Mouse (Mus musculus) testis, adult 2 months (tissue): Measurements from ENCODE around the gene Bdkrb2. TPM values are rescaled to one million over a fixed set of nuclear protein-coding genes. Genes with fewer than 3 reads are reported as not detected.

Source experiments
- H3K27ac ChIP-seq: fragments of 200-500 bp; 2 replicates; pipeline ENCODE4 v1.5.1; 2012; ENCODE audit warnings: low read depth, low read length; ENCODE audit not compliant: control insufficient read depth, insufficient read depth
- H3K27me3 ChIP-seq: fragments of 200-500 bp; 2 replicates; pipeline ENCODE4 v1.6.1; 2012; ENCODE audit warnings: mild to moderate bottlenecking, low read length, moderate library complexity; ENCODE audit not compliant: control insufficient read depth, insufficient read depth
- H3K36me3 ChIP-seq: fragments of 200-500 bp; 2 replicates; pipeline ENCODE4 v1.6.1; 2012; ENCODE audit warnings: mild to moderate bottlenecking, low read length; ENCODE audit not compliant: control insufficient read depth, insufficient read depth
- H3K4me1 ChIP-seq: fragments of 200-500 bp; 2 replicates; pipeline ENCODE4 v1.6.1; 2012; ENCODE audit warnings: low read length; ENCODE audit not compliant: control insufficient read depth, insufficient read depth
- H3K4me3 ChIP-seq: fragments of 200-500 bp; 2 replicates; pipeline ENCODE4 v1.5.1; 2012; ENCODE audit warnings: low read depth, mild to moderate bottlenecking, low read length, moderate library complexity, mixed read lengths; ENCODE audit not compliant: control insufficient read depth
- CTCF ChIP-seq: fragments of 200-500 bp; IDR thresholded peaks from 2 replicates; pipeline ENCODE4 v1.5.1; 2012; ENCODE audit warnings: low read depth, mild to moderate bottlenecking, inconsistent platforms, low read length, moderate library complexity; ENCODE audit not compliant: control insufficient read depth, insufficient read depth, insufficient replicate concordance
- POLR2A ChIP-seq: fragments of 200-500 bp; IDR thresholded peaks from 2 replicates; pipeline ENCODE4 v1.6.1; 2012; ENCODE audit warnings: low read depth, mild to moderate bottlenecking, inconsistent platforms, low read length, moderate library complexity; ENCODE audit not compliant: control insufficient read depth
- polyA plus RNA-seq: library from polyadenylated mRNA; depleted of rRNA; stranded (reverse); fragments of >200 nt; gene quantifications from 2 replicates; pipeline ENCODE4 v1.2.3, GENCODE M21; 2012

The Bdkrb2 gene
- polyA plus RNA-seq, 1 experiment: 0.62 TPM

- no peaks in the 10 kb centered on the region for H3K36me3 ChIP-seq
- H3K4me1 ChIP-seq: peaks cover 9% of the 10 kb centered on the region
- no peaks in the 10 kb centered on the region for H3K27me3 ChIP-seq
- H3K27ac ChIP-seq: no peak overlapping the region
- TF ChIP-seq POLR2A (no peak), CTCF (no peak)
- H3K4me3 ChIP-seq: no peak overlapping the region
Observed at GRCm38 (mm10) chr12:105593471-105593870, 30.4 kb downstream of the Bdkrb2 start.

- Histone ChIP-seq H3K36me3 (no peaks in the 10 kb centered on the region), H3K27ac (no peak overlapping the region), H3K27me3 (no peaks in the 10 kb centered on the region), H3K4me1 (no peaks in the 10 kb centered on the region; the same call in 1 of the 2 replicates), H3K4me3 (no peak overlapping the region)
- TF ChIP-seq POLR2A (no peak), CTCF (no peak)
Observed at GRCm38 (mm10) chr12:105597135-105597534, 34.1 kb downstream of the Bdkrb2 start.

DNA sequence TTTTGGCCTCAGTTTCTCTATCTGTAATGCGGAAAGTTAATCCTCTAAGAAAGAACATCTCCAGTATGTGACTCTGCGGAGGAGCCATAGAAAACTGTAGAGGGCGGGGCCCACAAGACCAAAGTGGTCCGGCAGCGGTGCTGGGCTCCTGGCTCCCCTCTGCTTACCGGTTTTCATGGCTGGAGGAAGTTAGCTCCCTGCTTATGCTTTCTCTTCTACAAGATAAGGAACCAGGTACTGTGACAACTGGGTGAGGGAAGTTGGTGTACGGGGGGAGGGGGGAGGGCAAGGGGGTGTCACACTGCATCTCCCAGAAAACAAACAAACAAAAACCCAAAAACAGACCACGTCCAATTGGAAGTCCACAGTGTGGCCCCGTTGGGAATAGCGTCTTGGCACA lies 35.5 kb downstream of the Bdkrb2 start:
- no peaks in the 10 kb centered on the region for H3K27me3 ChIP-seq

GRCm38 (mm10) chr12:105599098-105599497 lies 36.1 kb downstream of the Bdkrb2 start:
- H3K27ac ChIP-seq: no peak overlapping the region
- no peak overlapping the region for H3K4me3 ChIP-seq
- no peaks in the 10 kb centered on the region for H3K27me3 ChIP-seq
- no peaks in the 10 kb centered on the region for H3K4me1 ChIP-seq
- no peak for TF ChIP-seq POLR2A
- no peak for TF ChIP-seq CTCF
- no peaks in the 10 kb centered on the region for H3K36me3 ChIP-seq

More for the DNA sequence above, 35.5 kb downstream of the Bdkrb2 start:
- H3K27ac ChIP-seq: no peak overlapping the region
- H3K36me3 ChIP-seq: no peaks in the 10 kb centered on the region
- TF ChIP-seq POLR2A: no peak
- TF ChIP-seq CTCF: no peak
- no peaks in the 10 kb centered on the region for H3K4me1 ChIP-seq
- H3K4me3 ChIP-seq: no peak overlapping the region

- H3K4me3 ChIP-seq: no peak overlapping the region
- no peaks in the 10 kb centered on the region for H3K27me3 ChIP-seq
- H3K36me3 ChIP-seq: no peaks in the 10 kb centered on the region
- TF ChIP-seq CTCF (no peak), POLR2A (no peak)
- no peaks in the 10 kb centered on the region for H3K4me1 ChIP-seq
- no peak overlapping the region for H3K27ac ChIP-seq
Observed at GRCm38 (mm10) chr12:105601586-105601985, 38.6 kb downstream of the Bdkrb2 start.

DNA sequence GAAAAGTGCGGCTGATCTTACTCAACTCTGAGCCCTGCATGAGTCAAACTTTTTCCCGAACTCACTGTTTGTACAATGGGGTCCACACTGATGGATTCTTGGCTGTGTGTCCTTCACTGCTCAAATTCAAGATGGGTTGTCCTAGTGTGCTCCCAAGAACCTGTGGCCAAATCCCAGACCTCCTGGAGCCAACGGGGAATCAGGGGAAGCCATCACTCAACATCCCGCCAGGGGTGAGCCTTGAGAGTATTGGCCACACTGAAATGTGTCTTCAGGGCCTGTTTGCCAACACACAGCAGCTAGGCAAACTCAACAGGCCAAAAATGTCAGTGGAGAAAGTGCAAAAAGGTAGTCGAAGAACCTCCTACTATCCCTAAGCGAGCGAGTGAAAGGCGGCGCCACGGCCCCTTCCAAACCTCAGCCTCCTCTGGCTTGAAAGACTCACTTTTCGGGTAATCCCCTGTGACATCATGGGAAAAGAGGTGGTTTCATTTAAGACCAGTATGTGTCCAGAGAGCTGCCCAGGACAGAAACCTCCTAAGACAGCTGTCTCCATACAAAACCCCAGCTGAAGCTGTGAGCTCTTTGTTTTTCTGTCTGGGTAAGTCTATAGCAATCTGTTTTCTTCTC lies 39.7 kb downstream of the Bdkrb2 start, which contains the start of gene Bdkrb1:
Gene Bdkrb1, plus strand, starts transcription at position 505 of the 630 bp plus-strand sequence.
- Histone ChIP-seq H3K27me3 (no peaks in the 10 kb centered on the region), H3K27ac (no peak within 1 kb of the TSS), H3K4me1 (no peaks in the 10 kb centered on the region), H3K36me3 (no peaks in the 10 kb centered on the region), H3K4me3 (no peak within 1 kb of the TSS)
- TF ChIP-seq CTCF (no peak), POLR2A (no peak)

- no peaks in the 10 kb centered on the region for H3K4me1 ChIP-seq
- no peaks in the 10 kb centered on the region for H3K36me3 ChIP-seq
- TF ChIP-seq CTCF (no peak), POLR2A (no peak)
- no peaks in the 10 kb centered on the region for H3K27me3 ChIP-seq
- no peak overlapping the region for H3K4me3 ChIP-seq
- no peak overlapping the region for H3K27ac ChIP-seq
Observed at GRCm38 (mm10) chr12:105603904-105604303, 40.9 kb downstream of the Bdkrb2 start.
